Mouse (Mus musculus) liver, embryonic 12.5 days (tissue): ENCODE measurements around the gene Rsph6a. TPM values are rescaled to one million over a fixed set of nuclear protein-coding genes. Genes with fewer than 3 reads are reported as not detected.

ENCODE experiments used
- ATAC-seq: fragments of 200-750 bp; cut with Nextera tagmentation; 2 replicates; pipeline ENCODE4 v1.8.0; 2017; ENCODE audit warnings: moderate number of reproducible peaks, mild to moderate bottlenecking, moderate library complexity
- H3K27ac ChIP-seq: fragments of 300-500 bp; sonication (generic); 2 replicates; pipeline ENCODE4 v1.5.1; 2016; ENCODE audit warnings: mild to moderate bottlenecking
- H3K27me3 ChIP-seq: fragments of 300-500 bp; sonication (generic); replicated peaks from 2 replicates; pipeline ENCODE4 v1.6.1; 2016; ENCODE audit warnings: mild to moderate bottlenecking, moderate library complexity
- H3K36me3 ChIP-seq: fragments of 300-500 bp; sonication (generic); 2 replicates; pipeline ENCODE4 v1.6.1; 2016; ENCODE audit warnings: mild to moderate bottlenecking, moderate library complexity
- H3K4me1 ChIP-seq: fragments of 300-500 bp; sonication (generic); 2 replicates; pipeline ENCODE4 v1.6.1; 2016
- H3K4me2 ChIP-seq: fragments of 300-500 bp; sonication (generic); 2 replicates; pipeline ENCODE4 v1.6.1; 2016; ENCODE audit warnings: mild to moderate bottlenecking, moderate library complexity
- H3K4me3 ChIP-seq: fragments of 300-500 bp; sonication (generic); 2 replicates; pipeline ENCODE4 v1.5.1; 2016; ENCODE audit warnings: mild to moderate bottlenecking, moderate library complexity
- H3K9ac ChIP-seq: fragments of 300-500 bp; sonication (generic); 2 replicates; pipeline ENCODE4 v1.6.1; 2016; ENCODE audit warnings: mild to moderate bottlenecking, moderate library complexity
- H3K9me3 ChIP-seq: fragments of 300-500 bp; sonication (generic); replicated peaks from 2 replicates; pipeline ENCODE4 v1.6.1; 2016; ENCODE audit warnings: mild to moderate bottlenecking, moderate library complexity
- WGBS: fragments of 180-500 bp; shearing (Covaris S2); methylation state at CpG from one replicate; pipeline ENCODE4 v1.1.7; 2016; ENCODE audit not compliant: insufficient replicate concordance; 5-methylcytosine and 5-hydroxymethylcytosine counted together
- polyA plus RNA-seq: library from polyadenylated mRNA; unstranded; fragments of >200 nt; fragmentation: Nextera tagmentation; extraction: Ambion mirVana; gene quantifications from 2 replicates; pipeline ENCODE4 v1.2.1, GENCODE M21; 2016

Rsph6a gene
- polyA plus RNA-seq = not detected in 2 replicates

GRCm38 (mm10) chr7:19054047-19054776 lies at the start of gene Rsph6a:
TSS of gene Rsph6a (plus strand) at chr7:19054690.
- peak; percentile 28; the same call in 1 of the 2 replicates for ATAC-seq
- no peaks in the 10 kb centered on the region for H3K9me3 ChIP-seq
- 60% methylated on average over 33 of the region's 33 CpGs for WGBS
- no peak within 1 kb of the TSS for H3K4me2 ChIP-seq
- H3K4me3 ChIP-seq = no peak within 1 kb of the TSS
- no peaks in the 10 kb centered on the region; the same call in 1 of the 2 replicates for H3K27me3 ChIP-seq
- no peak within 1 kb of the TSS for H3K9ac ChIP-seq
- H3K27ac ChIP-seq = no peak within 1 kb of the TSS
- no peaks in the 10 kb centered on the region for H3K4me1 ChIP-seq
- H3K36me3 ChIP-seq = peaks cover 62% of the 10 kb centered on the region

DNA sequence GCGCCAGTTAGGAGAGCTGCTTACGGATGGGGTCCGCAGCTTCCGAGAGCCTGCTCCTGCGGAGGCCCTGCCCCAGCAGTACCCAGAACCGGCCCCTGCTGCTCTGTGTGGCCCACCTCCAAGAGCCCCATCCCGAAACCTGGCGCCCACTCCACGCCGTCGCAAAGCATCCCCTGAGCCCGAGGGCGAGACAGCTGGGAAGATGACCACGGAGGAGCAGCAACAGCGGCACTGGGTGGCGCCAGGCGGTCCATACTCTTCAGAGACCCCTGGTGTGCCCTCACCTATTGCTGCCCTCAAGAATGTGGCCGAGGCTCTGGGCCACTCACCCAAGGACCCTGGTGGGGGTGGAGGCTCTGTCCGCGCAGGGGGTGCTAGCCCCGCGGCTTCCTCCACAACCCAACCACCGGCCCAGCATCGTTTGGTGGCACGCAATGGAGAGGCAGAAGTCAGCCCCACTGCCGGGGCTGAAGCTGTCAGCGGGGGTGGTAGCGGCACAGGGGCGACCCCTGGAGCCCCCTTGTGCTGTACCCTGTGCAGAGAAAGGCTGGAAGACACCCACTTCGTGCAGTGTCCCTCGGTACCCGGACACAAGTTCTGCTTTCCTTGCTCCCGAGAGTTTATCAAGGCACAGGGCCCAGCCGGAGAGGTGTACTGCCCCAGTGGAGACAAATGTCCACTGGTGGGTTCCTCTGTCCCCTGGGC lies 48.9 kb upstream of the Rsph6a start:
- Histone ChIP-seq H3K27me3 (no peaks in the 10 kb centered on the region), H3K27ac (no peak overlapping the region), H3K4me3 (peak overlapping the region; percentile 83), H3K4me2 (peak overlapping the region; percentile 99), H3K9ac (peak overlapping the region; percentile 89), H3K36me3 (peaks cover 26% of the 10 kb centered on the region), H3K4me1 (peaks cover 69% of the 10 kb centered on the region), H3K9me3 (no peaks in the 10 kb centered on the region)
- ATAC-seq = no peak
- 75% methylated on average over 34 of the region's 34 CpGs for WGBS

- no peak overlapping the region for H3K27ac ChIP-seq
- H3K4me1 ChIP-seq = peaks cover 65% of the 10 kb centered on the region
- H3K9ac ChIP-seq = no peak overlapping the region
- H3K9me3 ChIP-seq = no peaks in the 10 kb centered on the region
- ATAC-seq = no peak
- no peaks in the 10 kb centered on the region for H3K27me3 ChIP-seq
- H3K4me2 ChIP-seq = peak overlapping the region; percentile 99
- no peak overlapping the region for H3K4me3 ChIP-seq
- peaks cover 26% of the 10 kb centered on the region for H3K36me3 ChIP-seq
- 5% methylated on average over 12 of the region's 12 CpGs for WGBS
These were observed 48.0 kb upstream of the Rsph6a start for GRCm38 (mm10) chr7:19006476-19006875.

GRCm38 (mm10) chr7:19007026-19007977 lies 47.2 kb upstream of the Rsph6a start:
- Histone ChIP-seq H3K9me3 (no peaks in the 10 kb centered on the region), H3K9ac (no peak overlapping the region), H3K36me3 (peaks cover 26% of the 10 kb centered on the region), H3K4me3 (no peak overlapping the region), H3K27ac (peak overlapping the region; percentile 12), H3K27me3 (peaks cover 3% of the 10 kb centered on the region; the same call in 1 of the 2 replicates), H3K4me1 (peaks cover 65% of the 10 kb centered on the region), H3K4me2 (peak overlapping the region; percentile 12)
- 64% methylated on average over 13 of the region's 13 CpGs for WGBS
- ATAC-seq = peak; percentile 3; the same call in 1 of the 2 replicates

GRCm38 (mm10) chr7:19010581-19010980 lies 43.9 kb upstream of the Rsph6a start:
- WGBS = 70% methylated on average over 7 of the region's 7 CpGs
- peak overlapping the region; percentile 42; the same call in 1 of the 2 replicates for H3K27ac ChIP-seq

GRCm38 (mm10) chr7:19012025-19012621 lies 42.4 kb upstream of the Rsph6a start:
- peak overlapping the region; percentile 57 for H3K27ac ChIP-seq
- H3K9ac ChIP-seq = peak overlapping the region; percentile 67
- ATAC-seq = peak; percentile 9; the same call in 1 of the 2 replicates
- peaks cover 8% of the 10 kb centered on the region; the same call in 1 of the 2 replicates for H3K36me3 ChIP-seq
- H3K9me3 ChIP-seq = no peaks in the 10 kb centered on the region
- 2% methylated on average over 31 of the region's 31 CpGs for WGBS
- H3K27me3 ChIP-seq = peaks cover 32% of the 10 kb centered on the region
- H3K4me2 ChIP-seq = peak overlapping the region; percentile 71
- H3K4me3 ChIP-seq = peak overlapping the region; percentile 44
- peaks cover 38% of the 10 kb centered on the region for H3K4me1 ChIP-seq

More at GRCm38 (mm10) chr7:19010581-19010980, 43.9 kb upstream of the Rsph6a start:
- Histone ChIP-seq H3K9me3 (no peaks in the 10 kb centered on the region), H3K4me1 (peaks cover 53% of the 10 kb centered on the region), H3K27me3 (peaks cover 32% of the 10 kb centered on the region), H3K4me3 (no peak overlapping the region), H3K4me2 (no peak overlapping the region), H3K9ac (no peak overlapping the region), H3K36me3 (peaks cover 22% of the 10 kb centered on the region)
- ATAC-seq = no peak

DNA sequence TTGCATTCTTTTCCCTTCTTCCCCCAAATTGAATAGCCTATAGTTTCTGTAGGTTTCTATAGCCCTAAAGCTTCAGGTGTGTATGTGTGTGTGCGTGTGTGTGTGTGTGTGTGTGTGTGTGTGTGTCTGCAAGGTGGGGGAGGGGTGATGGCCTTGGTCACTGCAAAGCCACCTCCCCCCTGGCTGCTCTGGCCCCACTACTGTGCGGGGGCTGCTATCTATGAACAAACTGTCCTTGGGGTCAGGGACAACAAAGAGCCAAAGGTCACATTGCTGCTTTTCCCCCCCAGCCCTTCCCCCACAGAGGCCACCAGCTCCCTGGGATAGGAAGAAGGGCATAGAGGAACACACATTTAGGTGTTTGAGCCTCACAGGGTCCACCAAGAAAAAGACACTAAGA lies 41.6 kb upstream of the Rsph6a start:
- Histone ChIP-seq H3K27ac (peak overlapping the region; percentile 57; the same call in 1 of the 2 replicates), H3K4me1 (peaks cover 34% of the 10 kb centered on the region), H3K27me3 (peaks cover 32% of the 10 kb centered on the region), H3K9me3 (no peaks in the 10 kb centered on the region), H3K9ac (no peak overlapping the region), H3K4me3 (no peak overlapping the region), H3K36me3 (0 out of 2 replicates have a peak, but pooled peaks cover 5% of the 10 kb centered on the region), H3K4me2 (peak overlapping the region; percentile 71)
- WGBS = 29% methylated on average over 2 of the region's 2 CpGs
- ATAC-seq = peak; percentile 48

DNA sequence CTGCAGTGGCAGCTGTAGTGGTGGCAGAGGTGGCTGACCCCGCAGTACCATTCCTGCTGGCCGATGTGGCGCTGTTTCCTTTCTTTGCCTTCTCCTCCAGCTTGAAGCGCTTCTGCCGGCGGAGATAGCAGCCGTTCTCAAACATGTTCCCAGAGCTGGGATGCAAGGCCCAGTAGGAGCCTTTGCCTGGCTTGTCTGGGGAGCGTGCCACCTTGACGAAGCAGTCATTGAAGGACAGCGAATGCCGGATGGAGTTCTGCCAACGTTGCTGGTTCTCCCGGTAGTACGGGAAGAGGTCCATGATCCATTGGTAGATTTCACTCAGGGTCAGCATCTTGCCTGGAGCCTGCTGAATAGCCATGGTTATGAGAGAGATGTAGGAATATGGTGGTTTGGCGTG lies 40.0 kb upstream of the Rsph6a start:
- Histone ChIP-seq H3K27me3 (peaks cover 39% of the 10 kb centered on the region), H3K4me3 (no peak overlapping the region), H3K4me1 (peaks cover 31% of the 10 kb centered on the region), H3K36me3 (0 out of 2 replicates have a peak, but pooled peaks cover 5% of the 10 kb centered on the region), H3K27ac (no peak overlapping the region), H3K9ac (no peak overlapping the region), H3K4me2 (no peak overlapping the region), H3K9me3 (no peaks in the 10 kb centered on the region)
- WGBS = 52% methylated on average over 15 of the region's 15 CpGs
- no peak for ATAC-seq

DNA sequence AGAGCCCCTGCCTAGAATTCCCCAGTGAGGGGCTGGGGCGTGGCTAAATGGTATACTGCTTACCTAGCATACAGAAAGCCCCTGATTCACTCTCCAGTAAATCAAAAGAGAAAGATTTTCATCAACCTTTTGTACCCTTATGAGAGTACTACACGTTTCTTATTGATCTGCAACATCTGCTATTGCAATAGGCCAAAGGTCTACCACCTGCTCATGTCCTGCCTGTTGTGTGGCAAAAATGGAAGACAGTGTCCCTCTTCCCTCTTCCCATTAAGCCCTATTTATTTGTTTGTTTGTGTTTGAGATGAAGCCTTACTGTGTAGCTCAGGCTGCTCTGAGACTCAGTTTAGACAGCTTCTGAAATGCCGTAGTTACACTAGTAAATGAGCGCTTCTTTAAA lies 38.4 kb upstream of the Rsph6a start:
- H3K9ac ChIP-seq = no peak overlapping the region
- H3K4me3 ChIP-seq = no peak overlapping the region
- H3K27me3 ChIP-seq = peaks cover 53% of the 10 kb centered on the region
- H3K4me1 ChIP-seq = peaks cover 31% of the 10 kb centered on the region
- H3K27ac ChIP-seq = no peak overlapping the region
- no peak overlapping the region for H3K4me2 ChIP-seq
- H3K36me3 ChIP-seq = 0 out of 2 replicates have a peak, but pooled peaks cover 5% of the 10 kb centered on the region
- no peaks in the 10 kb centered on the region for H3K9me3 ChIP-seq
- no peak for ATAC-seq
- WGBS = 67% methylated on average over 4 of the region's 4 CpGs

- peaks cover 16% of the 10 kb centered on the region for H3K4me1 ChIP-seq
- 0 out of 2 replicates have a peak, but pooled peaks cover 5% of the 10 kb centered on the region for H3K36me3 ChIP-seq
- H3K9ac ChIP-seq = no peak overlapping the region
- no peak overlapping the region for H3K4me2 ChIP-seq
- H3K9me3 ChIP-seq = no peaks in the 10 kb centered on the region
- no peak overlapping the region for H3K27ac ChIP-seq
- ATAC-seq = no peak
- peaks cover 63% of the 10 kb centered on the region for H3K27me3 ChIP-seq
- no peak overlapping the region for H3K4me3 ChIP-seq
- WGBS = 71% methylated on average over 7 of the region's 7 CpGs
These were observed 36.6 kb upstream of the Rsph6a start for GRCm38 (mm10) chr7:19017909-19018308.

DNA sequence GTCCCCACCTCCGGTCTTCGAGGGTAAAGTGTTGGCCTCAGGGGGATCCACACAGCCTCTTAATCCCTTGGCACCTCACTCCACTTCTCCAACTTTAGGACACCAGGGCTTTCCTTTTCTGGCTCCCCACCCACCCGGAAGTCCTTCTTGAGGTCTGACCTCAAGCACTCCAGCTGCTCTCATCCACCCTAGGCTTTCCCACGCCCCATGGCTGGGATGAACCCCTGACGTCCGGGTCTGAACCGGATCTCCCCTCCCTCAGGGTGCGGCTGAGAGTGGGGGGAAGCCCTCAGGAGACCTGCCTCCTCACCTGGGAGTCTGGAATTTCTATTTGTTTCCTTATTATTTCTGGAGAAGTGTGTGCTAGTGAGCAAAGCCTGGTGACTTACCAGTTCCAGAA lies 33.4 kb upstream of the Rsph6a start:
- Histone ChIP-seq H3K9me3 (no peaks in the 10 kb centered on the region), H3K36me3 (no peaks in the 10 kb centered on the region), H3K27ac (no peak overlapping the region), H3K4me2 (peak overlapping the region; percentile 69), H3K27me3 (peaks cover 50% of the 10 kb centered on the region), H3K4me1 (peaks cover 26% of the 10 kb centered on the region), H3K4me3 (peak overlapping the region; percentile 94), H3K9ac (peak overlapping the region; percentile 46)
- 15% methylated on average over 8 of the region's 8 CpGs for WGBS
- no peak for ATAC-seq
